27 mouse cellular contexts compared by ENCODE assay signal in genomic region chr10:66337994-66338393, GRCm38 (mm10).
"Had no signal": no experiment of that assay in that cellular context is flagged by ENCODE, and none has a peak within 500 bp of the region (broad histone marks: within the 10 kb centered on the region; RNA-seq: fewer than 3 reads in every experiment).

No protein-coding gene starts in this region.

- H3K9ac ChIP-seq: heart, embryonic 12.5 days; hindbrain, embryonic 12.5 days; hindbrain, embryonic 14.5 days; intestine, embryonic 15.5 days; kidney, embryonic 15.5 days; limb, embryonic 12.5 days; liver, embryonic 13.5 days; liver, embryonic 15.5 days; liver, postnatal 0 days had no signal

- ATAC-seq: hindbrain, embryonic 16.5 days; inflammation-experienced regulatory T-cells, adult 6 months; intestine, embryonic 15.5 days; intestine, postnatal 0 days; liver, postnatal 0 days had no signal

- H3K27me3 ChIP-seq: heart, embryonic 12.5 days; hindbrain, embryonic 12.5 days; intestine, embryonic 15.5 days; kidney, embryonic 15.5 days; limb, embryonic 12.5 days; liver, embryonic 13.5 days; liver, embryonic 15.5 days had no signal

- H3K4me1 ChIP-seq: heart, embryonic 10.5 days; heart, embryonic 12.5 days; hindbrain, embryonic 10.5 days; hindbrain, embryonic 12.5 days; intestine, embryonic 15.5 days; kidney, embryonic 15.5 days; limb, embryonic 10.5 days; limb, embryonic 12.5 days; liver, embryonic 13.5 days; liver, embryonic 15.5 days had no signal

- H3K9me3 ChIP-seq: heart, embryonic 10.5 days; heart, embryonic 12.5 days; hindbrain, embryonic 10.5 days; hindbrain, embryonic 12.5 days; intestine, embryonic 15.5 days; kidney, embryonic 15.5 days; limb, embryonic 10.5 days; limb, embryonic 12.5 days; liver, embryonic 13.5 days; liver, embryonic 15.5 days had no signal

- H3K27ac ChIP-seq: heart, embryonic 10.5 days; hindbrain, embryonic 10.5 days; hindbrain, embryonic 12.5 days; hindbrain, embryonic 14.5 days; intestine, embryonic 15.5 days; kidney, embryonic 15.5 days; kidney, postnatal 0 days; layer of hippocampus, adult 2 months; left cerebral cortex, adult 2 months; limb, embryonic 10.5 days; limb, embryonic 12.5 days; liver, embryonic 13.5 days; liver, embryonic 15.5 days had no signal

- H3K4me2 ChIP-seq: heart, embryonic 12.5 days; hindbrain, embryonic 12.5 days; hindbrain, embryonic 14.5 days; intestine, embryonic 15.5 days; kidney, embryonic 15.5 days; limb, embryonic 12.5 days; liver, embryonic 11.5 days; liver, embryonic 13.5 days; liver, embryonic 15.5 days had no signal

- H3K4me3 ChIP-seq: heart, embryonic 10.5 days; heart, embryonic 12.5 days; hindbrain, embryonic 10.5 days; hindbrain, embryonic 12.5 days; intestine, embryonic 15.5 days; kidney, embryonic 15.5 days; layer of hippocampus, adult 2 months; left cerebral cortex, adult 2 months; limb, embryonic 10.5 days; limb, embryonic 12.5 days; liver, embryonic 13.5 days; liver, embryonic 15.5 days had no signal

- DNase-seq: gastrocnemius, postnatal 25 days; heart, adult 18-20 months; heart, postnatal 10 days; heart, postnatal 4 days; kidney, adult 18-20 months; kidney, adult 8-10 months; kidney, postnatal 4 days; liver; liver, embryonic 13.5 days; liver, postnatal 0 days had no signal

- H3K36me3 ChIP-seq: heart, embryonic 10.5 days; heart, embryonic 12.5 days; hindbrain, embryonic 10.5 days; hindbrain, embryonic 12.5 days; intestine, embryonic 15.5 days; kidney, embryonic 15.5 days; limb, embryonic 10.5 days; limb, embryonic 12.5 days; liver, embryonic 13.5 days; liver, embryonic 15.5 days had no signal
